Mouse (Mus musculus) neural tube, embryonic 10.5 days (tissue): Measurements from ENCODE around the gene Col27a1.

Experiments used
- DNase-seq: peaks from one replicate; pipeline ENCODE4 v3.0.0-alpha.2; 2017; ENCODE audit warnings: low spot score; ENCODE audit errors: extremely low spot score

Col27a1 gene

DNA sequence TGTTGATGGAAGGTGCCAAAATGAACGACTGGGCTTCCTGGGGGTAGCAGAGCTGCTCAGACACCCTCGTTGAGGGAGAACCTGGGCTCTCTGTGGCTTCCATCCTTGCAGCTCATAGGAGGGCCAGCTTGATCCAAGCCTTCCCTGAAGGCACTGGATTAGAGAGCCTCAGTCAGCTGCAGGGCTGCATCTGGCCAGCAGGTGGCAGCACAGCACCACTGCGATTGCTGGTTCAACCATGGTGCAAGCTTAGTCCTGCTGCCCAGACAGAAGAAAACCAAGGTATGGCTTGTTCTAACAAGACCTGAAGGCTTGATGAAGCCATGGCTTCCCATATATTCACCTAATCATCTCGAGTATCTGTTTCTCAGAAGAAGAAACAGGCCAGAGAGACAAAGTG is 154.8 kb downstream of the Col27a1 start:
- peak; percentile 88 for DNase-seq

DNA sequence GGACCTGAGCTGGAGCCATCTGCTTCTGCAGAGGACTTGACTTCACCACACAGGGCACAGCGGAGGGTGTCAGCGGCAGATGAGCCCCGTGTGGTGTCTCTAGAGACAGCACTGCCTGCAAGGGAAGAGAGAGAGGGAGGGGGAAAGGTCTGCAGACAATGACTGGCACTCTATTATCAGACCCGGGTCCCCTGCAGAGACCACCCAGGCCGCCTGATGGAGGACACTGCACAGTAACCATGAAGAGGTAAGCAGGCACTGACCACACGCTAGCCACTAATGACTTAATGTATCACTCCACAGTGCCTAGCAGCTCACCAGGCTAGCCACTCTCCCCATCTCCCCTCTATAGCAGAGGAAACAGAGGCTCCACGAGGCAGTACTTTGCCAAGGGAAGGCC is 157.1 kb downstream of the Col27a1 start:
- no peak for DNase-seq

DNA sequence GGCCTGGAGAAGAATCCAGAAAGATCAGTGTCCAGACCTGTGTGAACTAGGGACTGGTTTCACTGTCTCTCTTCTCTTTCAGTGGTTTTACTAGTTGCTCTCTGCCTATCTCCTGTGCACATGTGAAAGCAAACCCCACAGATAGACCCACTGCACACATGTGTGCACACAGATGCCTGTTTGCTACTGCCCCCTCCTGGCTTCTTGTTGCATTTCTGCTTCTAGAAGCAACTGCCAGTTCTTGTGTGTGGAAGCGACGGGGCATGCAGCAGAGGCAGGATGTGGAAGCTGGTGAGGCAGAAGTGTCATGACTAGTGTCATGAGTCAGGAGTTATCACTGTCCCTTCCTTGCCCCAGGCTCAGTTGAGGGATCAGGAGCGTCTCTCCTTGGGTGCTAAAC is 158.1 kb downstream of the Col27a1 start:
- peak; percentile 32 for DNase-seq

DNA sequence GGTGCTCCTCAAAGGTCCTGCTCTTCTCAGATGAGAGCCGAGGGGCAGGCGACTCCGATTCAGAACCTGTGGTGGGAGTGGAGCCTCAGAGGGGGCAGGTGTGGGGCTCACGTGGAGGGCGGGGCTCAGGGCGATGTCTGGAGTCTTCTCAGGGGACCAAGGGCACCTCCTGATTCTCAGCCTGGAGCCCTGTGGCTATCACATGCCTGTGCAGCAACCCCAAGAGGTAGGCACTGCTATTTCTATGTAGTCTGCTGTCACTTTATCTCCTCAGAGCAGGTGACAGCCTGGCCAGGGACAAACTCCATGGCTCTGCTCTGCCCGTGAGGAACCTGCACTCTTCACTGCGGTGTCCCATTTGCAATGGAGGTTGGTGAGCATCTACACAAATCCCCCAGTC is 159.6 kb downstream of the Col27a1 start:
- DNase-seq: no peak

DNA sequence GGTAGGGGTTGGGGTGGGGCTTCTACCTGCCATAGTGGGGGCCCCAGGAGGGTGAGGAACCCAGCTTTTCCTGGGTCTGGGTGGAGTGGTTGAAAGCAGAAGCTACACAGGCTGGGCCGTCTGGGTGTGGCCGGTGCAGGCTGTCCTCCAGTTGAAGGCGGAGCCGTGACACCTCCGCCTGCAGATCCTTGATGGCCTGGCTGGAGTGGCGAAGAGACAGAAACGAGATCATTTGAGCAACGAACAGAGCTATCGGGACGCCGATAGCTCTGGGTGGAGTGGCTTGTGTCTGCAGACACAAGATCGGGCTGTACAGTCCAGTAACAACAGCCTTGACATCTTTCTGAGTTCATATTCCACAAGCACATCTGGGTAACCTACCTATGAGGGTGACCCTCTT is 160.5 kb downstream of the Col27a1 start:
- DNase-seq: no peak

DNA sequence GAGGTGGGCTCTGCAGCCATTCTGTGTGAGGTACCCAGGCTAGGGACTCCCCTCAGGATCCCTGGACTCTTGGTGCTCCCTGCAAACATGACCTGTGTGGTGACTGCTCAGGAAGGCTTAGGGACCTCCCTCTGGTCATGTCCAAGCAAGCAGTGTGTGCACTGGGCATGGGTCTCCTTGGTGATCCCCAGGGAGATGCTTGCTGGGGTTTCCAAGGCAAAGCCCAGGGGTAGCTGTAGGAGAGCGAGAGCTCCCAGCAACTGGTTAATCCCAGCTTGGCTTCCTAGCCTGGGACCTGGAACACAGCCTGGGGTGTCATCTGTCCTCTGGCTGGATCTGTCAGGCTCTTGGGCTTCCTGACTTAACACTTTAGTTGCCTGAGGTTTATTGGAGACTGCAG is 161.6 kb downstream of the Col27a1 start:
- no peak for DNase-seq

DNA sequence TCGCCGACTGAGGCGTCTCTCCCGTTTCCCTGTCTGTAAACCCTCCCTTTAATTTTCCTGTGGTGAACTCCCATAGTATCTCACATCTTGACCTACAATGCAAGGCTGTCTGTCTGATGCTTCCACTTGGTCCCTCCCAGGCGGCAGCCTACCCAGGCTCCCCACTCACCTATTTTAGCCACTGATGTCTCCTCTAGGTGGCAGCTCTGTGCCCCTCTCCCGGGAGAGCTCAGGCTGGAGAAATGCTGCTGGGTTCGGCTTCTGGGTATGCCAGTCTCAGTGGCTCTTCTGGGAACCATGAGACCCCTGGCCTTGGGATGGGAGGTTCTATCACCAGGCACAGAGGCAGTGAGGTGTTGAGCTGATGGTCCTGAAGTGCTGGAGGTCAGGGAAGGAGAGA is 163.7 kb downstream of the Col27a1 start:
- no peak for DNase-seq

DNA sequence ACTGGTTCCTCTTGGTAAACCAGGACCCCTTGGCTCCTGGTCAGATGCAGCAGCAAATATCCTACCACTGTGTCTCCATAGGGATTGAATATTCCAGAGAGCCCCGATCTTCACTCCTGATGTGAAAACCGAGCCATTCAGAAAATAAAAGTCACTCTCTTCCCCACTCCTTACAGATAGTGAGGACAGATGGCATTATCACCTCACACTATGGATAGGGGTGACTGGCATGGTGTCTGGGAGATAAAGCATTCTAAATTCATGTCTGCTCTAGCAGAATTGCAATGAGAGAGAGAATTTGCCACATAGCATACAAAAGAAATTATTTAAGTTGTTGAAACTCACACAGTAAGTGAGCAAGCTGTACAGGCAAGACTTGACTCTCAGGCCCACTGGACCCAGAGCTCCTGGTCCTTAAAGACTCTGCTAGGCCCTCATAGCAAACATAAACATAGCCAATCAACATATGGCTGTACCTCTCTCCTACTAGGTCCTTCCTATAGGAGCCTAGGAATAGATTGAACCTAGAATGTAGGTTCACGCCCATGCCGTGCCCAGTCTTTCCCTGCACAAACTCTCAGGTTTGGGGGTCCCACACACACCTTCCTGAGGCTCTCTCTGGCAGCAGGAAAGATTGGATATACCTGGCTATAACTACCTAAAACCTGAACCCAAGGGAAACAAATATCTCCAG is 169.0 kb downstream of the Col27a1 start:
- DNase-seq: no peak

DNA sequence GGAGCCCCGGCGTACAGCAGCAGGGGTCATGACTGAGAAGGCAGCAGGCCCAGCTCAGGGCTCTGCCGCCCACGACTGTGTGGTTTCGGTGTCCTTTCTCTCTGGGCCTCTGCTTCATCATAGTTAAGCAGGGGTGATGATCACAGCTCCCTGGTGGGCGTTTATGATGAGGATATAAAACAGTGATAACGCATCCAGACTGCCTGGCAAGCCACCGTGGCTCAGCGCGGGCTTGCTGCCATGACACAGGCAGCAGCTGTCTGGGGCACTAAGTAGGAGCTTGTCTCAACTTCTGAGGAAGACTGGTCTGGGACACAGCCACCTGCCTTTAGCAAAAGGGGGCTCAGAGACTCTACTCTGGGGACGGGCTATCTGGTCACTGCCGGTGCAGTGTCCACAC is 169.7 kb downstream of the Col27a1 start:
- no peak for DNase-seq

DNA sequence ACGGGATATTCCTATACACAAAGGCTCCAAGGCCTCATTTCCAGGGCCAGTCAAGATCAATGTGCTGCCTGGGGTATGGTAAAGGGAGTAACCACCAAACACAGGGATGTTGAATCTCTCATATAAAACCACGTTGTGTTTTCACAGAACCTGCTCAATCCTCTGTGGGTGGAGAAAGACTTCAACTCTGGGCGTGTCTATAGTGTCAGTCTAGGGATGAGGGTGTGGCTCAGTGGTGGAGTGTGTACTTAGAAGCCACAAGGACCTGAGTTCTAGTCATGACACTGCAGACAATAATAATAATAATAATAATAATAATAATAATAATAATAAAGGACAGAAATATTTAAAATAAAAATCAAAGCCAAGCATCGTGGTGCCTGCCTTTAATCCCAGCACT is 170.5 kb downstream of the Col27a1 start:
- DNase-seq: no peak
